Mouse (Mus musculus) adrenal gland, postnatal 10 days (tissue): Measurements from ENCODE around the gene March8. TPM values are rescaled to one million over a fixed set of nuclear protein-coding genes. Genes with fewer than 3 reads are reported as not detected.

ENCODE experiments used
- total RNA-seq, 2 experiments: library from RNA; stranded (reverse); gene quantifications; 2 replicates each; pipeline ENCODE4 v1.2.3; 2021

Gene March8
- total RNA-seq, 2 experiments from 2014 or later: 50.7 to 67.1 TPM

Other genes with a start within 250 kb of the March8 start
- gene Tmcc1, start 144.5 kb upstream of the March8 start, total RNA-seq: 10 to 100 TPM; 22.9 to 27.0 TPM
- 10 to 100 TPM; 41.3 to 52.7 TPM for gene Washc2, start 130.0 kb upstream of the March8 start, total RNA-seq
- gene Zfand4, start 73.8 kb upstream of the March8 start, total RNA-seq: 1 to 10 TPM; 5.0 to 5.5 TPM
- 1 to 10 TPM; 2.1 TPM for gene Alox5, start 123.2 kb downstream of the March8 start, total RNA-seq
- gene Olfr211, start 151.1 kb downstream of the March8 start, total RNA-seq: not detected
- not detected for gene Olfr212, start 168.5 kb downstream of the March8 start, total RNA-seq
- not detected for gene Olfr213, start 200.4 kb downstream of the March8 start, total RNA-seq
- 1 to 10 TPM; 2.6 to 4.9 TPM for gene Gm5580, start 213.1 kb downstream of the March8 start, total RNA-seq
- not detected for gene Olfr214, start 216.2 kb downstream of the March8 start, total RNA-seq
- gene Olfr215, start 246.2 kb downstream of the March8 start, total RNA-seq: not detected